Mouse (Mus musculus) ES-Bruce4 (cell line): ENCODE results near the gene Nono.

Experiments used
- CTCF ChIP-seq: IDR thresholded peaks from one replicate; pipeline ENCODE4 v1.8.1; 2011; ENCODE audit warnings: low read depth, low read length
- EP300 ChIP-seq: IDR thresholded peaks from 2 replicates; pipeline ENCODE4 v1.6.1; 2011; ENCODE audit warnings: low read depth, low read length; ENCODE audit not compliant: insufficient read depth
- POLR2A ChIP-seq: IDR thresholded peaks from one replicate; pipeline ENCODE4 v1.8.1; 2011; ENCODE audit warnings: low read length; ENCODE audit not compliant: insufficient read depth

DNA sequence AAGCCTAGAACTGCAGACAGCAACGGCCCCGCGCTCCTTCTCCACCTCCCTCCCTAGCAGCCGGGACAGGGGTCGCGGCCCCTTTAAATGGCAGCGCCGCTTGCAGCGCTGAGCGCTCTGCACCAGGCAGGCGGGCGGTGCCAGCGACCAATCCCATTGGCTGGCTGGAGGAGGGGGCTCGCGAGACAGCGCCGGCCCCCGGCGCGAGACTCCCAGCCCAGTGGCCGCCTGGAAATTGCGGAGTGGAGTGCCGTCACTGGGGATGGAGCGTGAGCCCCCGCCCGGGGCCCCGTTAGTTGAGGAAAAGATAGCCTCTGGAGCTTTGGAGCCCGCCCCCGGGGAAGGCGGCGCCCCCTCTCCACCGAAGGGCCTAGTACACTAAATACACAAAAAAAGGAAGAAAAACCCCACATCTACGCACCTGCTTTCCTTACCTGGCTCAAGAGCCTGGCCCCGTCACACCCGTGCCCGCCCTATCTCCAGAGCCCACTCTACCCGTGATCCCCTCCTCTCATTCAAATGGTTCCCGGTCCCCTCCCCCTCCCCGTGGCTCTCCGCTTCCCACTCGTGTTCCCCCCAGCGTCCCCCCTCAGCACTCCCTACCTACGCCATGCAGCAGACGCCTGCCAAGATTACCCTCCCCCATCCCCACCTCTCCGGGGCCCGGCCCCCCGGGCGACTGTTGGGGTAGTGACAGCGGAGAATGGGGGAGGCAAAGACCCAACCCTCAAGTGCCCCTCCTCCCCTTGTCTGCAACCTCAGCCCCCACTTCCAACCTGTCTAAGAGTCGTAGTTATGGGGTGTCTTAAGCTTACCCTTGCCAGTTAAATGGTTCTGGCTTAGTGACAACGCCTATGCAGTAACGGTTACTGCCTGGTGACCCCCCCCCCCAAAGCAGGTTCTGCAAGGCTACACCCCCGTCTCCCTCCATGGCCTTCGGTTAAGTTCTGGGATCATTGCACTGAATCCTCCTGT lies 9.1 kb upstream of the Nono start:
- no peak for TF ChIP-seq CTCF
- no peak for TF ChIP-seq EP300
- TF ChIP-seq POLR2A: no peak
